Mouse (Mus musculus): ENCODE measurements at regions not wholly inside any gene's neighbourhood (a gene's known extent, or its start where the extent isn't known, plus 50 kb on each side); places are given as distances from the start of the nearest gene placed in this dataset.

- Histone ChIP-seq H3K4me1 (ENCODE audit: control insufficient read depth, insufficient read depth, low read length) (no peaks in the 10 kb centered on the region), H3K4me2 (ENCODE audit: low read depth, low read length) (no peak overlapping the region), H3K9me3 (ENCODE audit: control insufficient read depth, low read length) (no peaks in the 10 kb centered on the region), H3K4me3 (ENCODE audit: low read depth, low read length) (no peak overlapping the region), H3K27ac (replicated peaks; ENCODE audit: low read depth, low read length) (no peak overlapping the region), H3K27me3 (replicated peaks; ENCODE audit: control insufficient read depth, insufficient read depth, low read length) (no peaks in the 10 kb centered on the region), H3K36me3 (ENCODE audit: control insufficient read depth, insufficient read depth, low read length) (no peaks in the 10 kb centered on the region), H3K9ac (ENCODE audit: low read depth, low read length) (no peak overlapping the region)
- DNase-seq (ENCODE audit: low spot score) (no peak), ATAC-seq (ENCODE audit: low read depth) (no peak)
These were observed 492.4 kb downstream of the Brinp1 start for GRCm38 (mm10) chr4:68461783-68462182.

GRCm38 (mm10) chr4:68416046-68416445 lies 538.2 kb downstream of the Brinp1 start:
- H3K36me3 ChIP-seq (ENCODE audit: control insufficient read depth, insufficient read depth, low read length): no peaks in the 10 kb centered on the region
- H3K9me3 ChIP-seq (ENCODE audit: control insufficient read depth, low read length): no peaks in the 10 kb centered on the region
- H3K4me1 ChIP-seq (ENCODE audit: control insufficient read depth, insufficient read depth, low read length): no peaks in the 10 kb centered on the region
- H3K9ac ChIP-seq (ENCODE audit: low read depth, low read length): no peak overlapping the region
- H3K27me3 ChIP-seq (replicated peaks; ENCODE audit: control insufficient read depth, insufficient read depth, low read length): no peaks in the 10 kb centered on the region
- no peak overlapping the region for H3K4me2 ChIP-seq (ENCODE audit: low read depth, low read length)
- no peak overlapping the region for H3K4me3 ChIP-seq (ENCODE audit: low read depth, low read length)
- H3K27ac ChIP-seq (replicated peaks; ENCODE audit: low read depth, low read length): no peak overlapping the region
- ATAC-seq (ENCODE audit: low read depth) (no peak), DNase-seq (ENCODE audit: low spot score) (no peak)

GRCm38 (mm10) chr4:68410785-68411184 lies 543.4 kb downstream of the Brinp1 start:
- Histone ChIP-seq H3K9me3 (ENCODE audit: control insufficient read depth, low read length) (no peaks in the 10 kb centered on the region), H3K4me2 (ENCODE audit: low read depth, low read length) (no peak overlapping the region), H3K9ac (ENCODE audit: low read depth, low read length) (no peak overlapping the region), H3K27me3 (replicated peaks; ENCODE audit: control insufficient read depth, insufficient read depth, low read length) (no peaks in the 10 kb centered on the region), H3K4me1 (ENCODE audit: control insufficient read depth, insufficient read depth, low read length) (no peaks in the 10 kb centered on the region), H3K4me3 (ENCODE audit: low read depth, low read length) (no peak overlapping the region), H3K27ac (replicated peaks; ENCODE audit: low read depth, low read length) (no peak overlapping the region), H3K36me3 (ENCODE audit: control insufficient read depth, insufficient read depth, low read length) (no peaks in the 10 kb centered on the region)
- ATAC-seq (ENCODE audit: low read depth) (no peak), DNase-seq (ENCODE audit: low spot score) (no peak)
- WGBS: 75% methylated on average over 2 of the region's 2 CpGs

- H3K27me3 ChIP-seq (replicated peaks; ENCODE audit: control insufficient read depth, insufficient read depth, low read length): no peaks in the 10 kb centered on the region
- H3K27ac ChIP-seq (replicated peaks; ENCODE audit: low read depth, low read length): no peak overlapping the region
- H3K4me1 ChIP-seq (ENCODE audit: control insufficient read depth, insufficient read depth, low read length): no peaks in the 10 kb centered on the region
- no peaks in the 10 kb centered on the region for H3K36me3 ChIP-seq (ENCODE audit: control insufficient read depth, insufficient read depth, low read length)
- H3K9me3 ChIP-seq (ENCODE audit: control insufficient read depth, low read length): no peaks in the 10 kb centered on the region
- no peak overlapping the region for H3K4me2 ChIP-seq (ENCODE audit: low read depth, low read length)
- ATAC-seq (ENCODE audit: low read depth): no peak
- DNase-seq (ENCODE audit: low spot score): no peak
- H3K4me3 ChIP-seq (ENCODE audit: low read depth, low read length): no peak overlapping the region
- 77% methylated on average over 3 of the region's 3 CpGs for WGBS
- H3K9ac ChIP-seq (ENCODE audit: low read depth, low read length): no peak overlapping the region
These were observed 549.8 kb downstream of the Brinp1 start for GRCm38 (mm10) chr4:68404364-68404763.

- Histone ChIP-seq H3K9me3 (ENCODE audit: control insufficient read depth, low read length) (no peaks in the 10 kb centered on the region), H3K27me3 (replicated peaks; ENCODE audit: control insufficient read depth, insufficient read depth, low read length) (no peaks in the 10 kb centered on the region), H3K4me2 (ENCODE audit: low read depth, low read length) (no peak overlapping the region), H3K4me3 (ENCODE audit: low read depth, low read length) (no peak overlapping the region), H3K36me3 (ENCODE audit: control insufficient read depth, insufficient read depth, low read length) (no peaks in the 10 kb centered on the region), H3K4me1 (ENCODE audit: control insufficient read depth, insufficient read depth, low read length) (no peaks in the 10 kb centered on the region), H3K9ac (ENCODE audit: low read depth, low read length) (no peak overlapping the region), H3K27ac (replicated peaks; ENCODE audit: low read depth, low read length) (no peak overlapping the region)
- no peak for ATAC-seq (ENCODE audit: low read depth)
- DNase-seq (ENCODE audit: low spot score): no peak
- WGBS: 92% methylated on average over 7 of the region's 7 CpGs
These were observed 567.1 kb downstream of the Brinp1 start for GRCm38 (mm10) chr4:68387097-68387496.

- no peaks in the 10 kb centered on the region for H3K9me3 ChIP-seq (ENCODE audit: control insufficient read depth, low read length)
- no peak overlapping the region for H3K9ac ChIP-seq (ENCODE audit: low read depth, low read length)
- WGBS: 85% methylated on average over 1 of the region's 1 CpGs
- H3K27ac ChIP-seq (replicated peaks; ENCODE audit: low read depth, low read length): no peak overlapping the region
- H3K4me3 ChIP-seq (ENCODE audit: low read depth, low read length): no peak overlapping the region
- H3K27me3 ChIP-seq (replicated peaks; ENCODE audit: control insufficient read depth, insufficient read depth, low read length): no peaks in the 10 kb centered on the region
- no peak overlapping the region for H3K4me2 ChIP-seq (ENCODE audit: low read depth, low read length)
- ATAC-seq (ENCODE audit: low read depth) (no peak), DNase-seq (ENCODE audit: low spot score) (no peak)
- no peaks in the 10 kb centered on the region for H3K36me3 ChIP-seq (ENCODE audit: control insufficient read depth, insufficient read depth, low read length)
- no peaks in the 10 kb centered on the region for H3K4me1 ChIP-seq (ENCODE audit: control insufficient read depth, insufficient read depth, low read length)
These were observed 572.2 kb downstream of the Brinp1 start for GRCm38 (mm10) chr4:68382007-68382406.

- Histone ChIP-seq H3K9me3 (ENCODE audit: control insufficient read depth, low read length) (no peaks in the 10 kb centered on the region), H3K9ac (ENCODE audit: low read depth, low read length) (no peak overlapping the region), H3K4me3 (ENCODE audit: low read depth, low read length) (no peak overlapping the region), H3K27ac (replicated peaks; ENCODE audit: low read depth, low read length) (no peak overlapping the region), H3K36me3 (ENCODE audit: control insufficient read depth, insufficient read depth, low read length) (no peaks in the 10 kb centered on the region), H3K4me2 (ENCODE audit: low read depth, low read length) (no peak overlapping the region), H3K27me3 (replicated peaks; ENCODE audit: control insufficient read depth, insufficient read depth, low read length) (no peaks in the 10 kb centered on the region), H3K4me1 (ENCODE audit: control insufficient read depth, insufficient read depth, low read length) (no peaks in the 10 kb centered on the region)
- no peak for ATAC-seq (ENCODE audit: low read depth)
- DNase-seq (ENCODE audit: low spot score): no peak
- WGBS: 65% methylated on average over 2 of the region's 2 CpGs
These were observed 586.2 kb downstream of the Brinp1 start for GRCm38 (mm10) chr4:68367983-68368382.

GRCm38 (mm10) chr4:68319575-68319974 lies 634.6 kb downstream of the Brinp1 start:
- 35% methylated on average over 3 of the region's 3 CpGs for WGBS
- no peak overlapping the region for H3K9ac ChIP-seq (ENCODE audit: low read depth, low read length)
- no peaks in the 10 kb centered on the region for H3K4me1 ChIP-seq (ENCODE audit: control insufficient read depth, insufficient read depth, low read length)
- no peaks in the 10 kb centered on the region for H3K9me3 ChIP-seq (ENCODE audit: control insufficient read depth, low read length)
- no peak overlapping the region for H3K4me3 ChIP-seq (ENCODE audit: low read depth, low read length)
- no peaks in the 10 kb centered on the region for H3K36me3 ChIP-seq (ENCODE audit: control insufficient read depth, insufficient read depth, low read length)
- no peaks in the 10 kb centered on the region for H3K27me3 ChIP-seq (replicated peaks; ENCODE audit: control insufficient read depth, insufficient read depth, low read length)
- DNase-seq (ENCODE audit: low spot score) (no peak), ATAC-seq (ENCODE audit: low read depth) (no peak)
- H3K27ac ChIP-seq (replicated peaks; ENCODE audit: low read depth, low read length): no peak overlapping the region
- H3K4me2 ChIP-seq (ENCODE audit: low read depth, low read length): no peak overlapping the region

GRCm38 (mm10) chr4:68312751-68313150 lies 641.4 kb downstream of the Brinp1 start:
- no peaks in the 10 kb centered on the region for H3K27me3 ChIP-seq (replicated peaks; ENCODE audit: control insufficient read depth, insufficient read depth, low read length)
- WGBS: 90% methylated on average over 4 of the region's 4 CpGs
- no peak overlapping the region for H3K27ac ChIP-seq (replicated peaks; ENCODE audit: low read depth, low read length)
- H3K36me3 ChIP-seq (ENCODE audit: control insufficient read depth, insufficient read depth, low read length): no peaks in the 10 kb centered on the region
- no peaks in the 10 kb centered on the region for H3K4me1 ChIP-seq (ENCODE audit: control insufficient read depth, insufficient read depth, low read length)
- H3K4me3 ChIP-seq (ENCODE audit: low read depth, low read length): no peak overlapping the region
- ATAC-seq (ENCODE audit: low read depth): no peak
- H3K9me3 ChIP-seq (ENCODE audit: control insufficient read depth, low read length): no peaks in the 10 kb centered on the region
- no peak overlapping the region for H3K4me2 ChIP-seq (ENCODE audit: low read depth, low read length)
- H3K9ac ChIP-seq (ENCODE audit: low read depth, low read length): no peak overlapping the region
- DNase-seq (ENCODE audit: low spot score): no peak

Measured in embryonic facial prominence, embryonic 14.5 days (tissue).